Mouse (Mus musculus): ENCODE measurements around the gene Qtrt2.

Gene Qtrt2

DNA sequence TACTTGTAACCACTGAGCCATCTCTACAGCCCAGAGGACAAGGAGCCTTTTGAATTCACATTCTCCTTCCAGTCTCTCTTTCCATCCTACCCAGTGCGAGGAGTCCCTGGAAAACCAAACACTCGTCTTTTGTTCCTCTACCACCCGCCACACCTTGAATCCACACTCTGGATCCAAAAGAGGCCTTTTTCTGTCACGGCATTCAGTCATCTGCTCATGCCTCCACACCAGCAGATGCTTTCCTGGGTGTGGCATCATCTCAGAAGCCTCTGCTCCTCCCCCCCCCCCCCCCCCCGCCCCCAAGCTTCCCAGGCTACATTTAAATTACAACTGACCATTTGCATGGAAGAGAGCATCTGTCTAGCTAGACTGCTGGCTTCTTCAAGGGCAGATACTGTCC, 110.3 kb downstream of the Qtrt2 start:
- no peak for DNase-seq (ENCODE audit: low read depth, low spot score)

- DNase-seq (ENCODE audit: low read depth, low spot score) = no peak
Measured at GRCm38 (mm10) chr16:43814644-43815043, 112.0 kb downstream of the Qtrt2 start.
